Mouse (Mus musculus) adrenal gland (tissue): ENCODE results near the gene Adh6a.

Experiments
- intact Hi-C: fragments of 180-260 bp; cut with DNase I; formaldehyde crosslinking; loops from one replicate; pipeline ENCODE4 v1.15.1; 2025
- long read RNA-seq, 2 experiments: library from polyadenylated mRNA; unstranded; transcript quantifications; one replicate each; pipeline ENCODE4 v2.0.0; 2020; ENCODE audit warnings: borderline replicate concordance in 1 of 2; ENCODE audit not compliant: insufficient replicate concordance in 1 of 2

Gene Adh6a
- long read RNA-seq, experiment 1, result 0 reads
- long read RNA-seq, experiment 2, result 0 reads

DNA sequence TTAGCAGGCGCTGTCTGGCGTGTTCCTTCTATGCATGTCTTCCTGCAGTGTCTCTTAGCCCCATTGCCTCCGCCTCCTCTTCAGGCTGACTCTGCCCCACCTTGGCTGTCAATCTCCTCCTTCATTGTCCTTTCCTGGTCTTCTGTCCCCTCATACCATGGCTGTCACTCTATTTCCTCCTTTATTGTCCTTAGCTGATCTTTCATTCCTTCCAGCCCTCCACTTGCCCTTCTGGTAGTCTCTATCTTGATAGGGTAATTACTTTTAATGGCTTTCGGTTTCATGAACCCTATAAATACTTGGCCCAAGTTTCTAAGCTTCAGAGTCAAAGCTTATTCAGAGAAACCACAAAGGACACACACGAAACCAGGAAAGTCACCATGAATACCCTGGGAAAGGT, at the start of gene Adh6a:
Adh6a (plus strand) TSS at position 322 of the 400 bp plus-strand sequence.
- intact Hi-C loops, result no loop called here

DNA sequence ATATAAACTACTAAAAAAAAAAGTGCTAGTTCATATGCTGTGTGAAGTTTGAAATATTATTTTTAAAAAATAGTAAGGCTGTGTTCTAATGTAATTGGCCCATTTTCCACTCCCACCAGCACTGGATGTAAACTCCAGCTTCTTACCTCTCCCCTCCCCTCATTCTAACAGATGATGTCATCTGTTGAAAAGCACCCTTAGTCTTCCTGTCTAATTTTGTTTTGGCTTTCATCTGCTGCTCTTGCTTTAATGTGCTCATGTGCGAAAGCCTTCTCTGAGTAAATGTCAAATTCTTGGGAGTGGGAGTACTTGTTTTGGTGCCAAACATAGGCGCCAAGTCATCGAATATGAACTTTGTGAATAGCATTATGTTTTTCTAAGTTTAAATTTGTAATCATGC, 48.4 kb upstream of the Adh6a start:
- intact Hi-C loops, result loop anchor here (5.0 kb wide), 1 partner anchor 37 kb away; no protein-coding TSS in a partner anchor

DNA sequence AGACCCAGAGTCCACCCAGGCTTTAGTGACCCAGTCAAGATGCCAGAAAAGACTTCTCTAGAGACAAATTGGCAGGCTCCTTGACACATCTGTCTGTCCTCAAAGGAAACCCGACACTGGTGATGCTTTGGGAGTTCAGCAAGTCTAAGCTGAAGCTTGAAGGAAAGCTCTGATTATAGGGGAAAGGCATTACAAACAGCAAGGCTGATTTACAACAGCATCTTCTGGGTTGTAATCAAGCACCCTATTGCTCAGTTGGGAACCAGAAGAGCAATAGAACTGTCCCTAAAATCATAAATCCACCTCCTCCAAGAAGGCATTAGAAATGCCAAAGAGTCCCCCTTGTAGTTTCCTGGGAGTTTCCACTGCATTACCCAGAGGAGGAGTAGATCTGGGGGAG, 42.6 kb upstream of the Adh6a start:
- intact Hi-C loops, result no loop called here

DNA sequence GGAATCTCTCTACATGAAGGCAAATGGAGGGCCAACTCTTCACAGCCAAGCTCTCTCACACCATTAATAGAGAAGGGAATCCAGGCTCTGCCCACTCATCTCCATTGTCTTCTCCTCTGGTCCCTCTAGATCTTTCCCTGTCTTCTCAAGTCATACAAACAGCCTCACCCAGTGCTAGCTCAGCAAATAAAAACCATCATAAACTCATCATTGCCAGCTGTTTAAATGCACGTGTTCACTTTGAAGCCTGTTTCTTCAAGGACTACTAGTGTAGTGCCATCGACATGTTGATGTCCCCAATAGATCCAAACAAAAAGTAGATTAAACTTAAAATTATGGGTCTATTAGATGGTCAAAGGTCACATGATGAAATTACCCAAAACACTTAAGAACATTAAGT, 41.8 kb upstream of the Adh6a start:
- intact Hi-C loops, result no loop called here

DNA sequence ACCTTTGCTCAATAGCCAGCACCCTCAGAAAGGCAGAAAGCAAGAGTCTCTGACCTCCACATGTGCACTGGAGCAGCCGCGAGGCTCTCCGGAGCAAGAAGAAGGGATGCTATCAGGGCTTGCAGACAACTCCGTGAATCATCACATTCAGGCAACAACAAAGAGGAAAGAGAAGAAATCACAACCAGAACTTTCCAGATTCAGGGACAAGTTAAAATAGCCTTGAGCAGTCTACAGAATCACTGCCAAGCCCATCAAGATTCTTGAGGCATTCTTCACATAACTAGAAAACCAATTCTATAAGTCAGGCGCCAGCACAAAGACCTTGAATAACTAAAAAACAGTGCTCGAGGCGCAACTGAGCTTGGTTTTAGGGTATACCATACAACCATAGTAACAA, 40.0 kb upstream of the Adh6a start:
- intact Hi-C loops, result no loop called here

DNA sequence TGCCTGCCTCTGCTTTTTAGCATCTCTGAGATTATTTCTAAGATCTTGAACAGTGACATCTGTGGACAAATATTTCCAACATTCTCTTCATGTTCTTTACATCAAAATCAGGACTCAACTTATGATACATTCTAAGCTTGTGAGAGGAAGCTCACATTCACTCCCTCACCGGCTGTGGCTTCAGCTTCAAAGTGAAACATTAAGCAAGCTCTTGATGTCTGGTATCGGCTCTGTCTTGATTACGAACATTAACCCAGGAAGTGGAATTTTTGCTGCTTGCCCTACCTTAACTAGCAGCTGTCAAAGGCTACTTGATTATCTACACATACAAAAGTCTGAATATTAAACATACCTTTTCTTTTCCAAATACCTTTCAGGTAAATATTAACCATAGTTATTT, 38.0 kb upstream of the Adh6a start:
- intact Hi-C loops, result loop anchor here (5.0 kb wide), 2 partner anchors 33 to 48 kb away; no protein-coding TSS in a partner anchor

DNA sequence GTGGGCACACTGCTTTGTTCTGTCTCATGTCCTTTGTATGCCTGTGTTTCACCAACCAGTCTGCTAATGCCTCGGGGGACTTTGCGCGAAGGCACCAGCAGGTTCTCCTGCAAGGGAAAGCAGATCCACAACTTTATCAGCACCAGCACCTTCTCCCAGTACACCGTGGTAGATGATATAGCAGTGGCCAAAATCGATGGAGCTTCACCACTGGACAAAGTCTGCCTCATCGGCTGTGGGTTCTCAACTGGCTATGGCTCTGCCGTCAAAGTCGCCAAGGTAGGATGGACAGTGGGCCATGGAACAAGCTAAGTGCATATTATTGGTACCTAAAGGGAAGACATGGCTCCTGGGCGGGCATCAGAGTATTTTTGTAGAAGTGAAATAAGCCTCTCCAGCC, 30.5 kb upstream of the Adh6a start:
- intact Hi-C loops, result no loop called here

DNA sequence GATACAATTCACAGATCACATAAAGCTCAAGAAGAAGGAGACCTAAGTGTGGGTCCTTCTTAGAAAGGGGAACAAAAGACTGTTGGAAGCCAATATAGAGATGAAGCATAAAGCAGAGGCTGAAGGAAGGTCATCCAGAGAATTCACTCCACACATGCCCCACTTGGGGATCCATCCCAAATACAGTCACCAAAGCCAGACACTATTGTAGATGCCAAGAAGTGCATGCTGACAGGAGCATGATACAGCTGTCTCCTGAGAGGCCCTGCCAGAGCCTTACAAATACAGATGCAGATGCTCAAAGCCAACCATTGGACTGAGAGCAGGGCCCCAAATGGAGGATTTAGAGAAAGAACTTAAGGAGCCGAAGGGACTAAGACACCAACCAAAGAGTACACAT, 29.3 kb upstream of the Adh6a start:
- intact Hi-C loops, result no loop called here

DNA sequence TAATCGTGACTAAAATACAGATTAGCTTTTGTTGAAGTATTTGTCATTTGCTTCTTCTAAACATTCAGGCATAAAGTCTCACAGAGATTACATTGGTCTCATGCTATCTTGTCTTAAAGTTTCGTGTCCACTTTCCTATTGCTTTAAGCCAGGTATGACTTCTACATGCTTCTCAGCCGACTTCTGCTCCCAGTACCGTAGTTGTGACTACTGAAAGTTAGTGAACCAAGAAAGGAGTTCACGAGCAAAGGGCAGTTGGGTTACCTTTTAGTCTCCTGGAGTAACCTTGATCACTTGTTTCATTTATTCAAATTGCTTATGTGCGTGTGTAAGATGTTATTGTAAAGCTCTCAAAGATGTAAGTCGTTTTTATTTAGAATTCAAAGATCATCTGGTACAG, 27.1 kb upstream of the Adh6a start:
- intact Hi-C loops, result no loop called here

DNA sequence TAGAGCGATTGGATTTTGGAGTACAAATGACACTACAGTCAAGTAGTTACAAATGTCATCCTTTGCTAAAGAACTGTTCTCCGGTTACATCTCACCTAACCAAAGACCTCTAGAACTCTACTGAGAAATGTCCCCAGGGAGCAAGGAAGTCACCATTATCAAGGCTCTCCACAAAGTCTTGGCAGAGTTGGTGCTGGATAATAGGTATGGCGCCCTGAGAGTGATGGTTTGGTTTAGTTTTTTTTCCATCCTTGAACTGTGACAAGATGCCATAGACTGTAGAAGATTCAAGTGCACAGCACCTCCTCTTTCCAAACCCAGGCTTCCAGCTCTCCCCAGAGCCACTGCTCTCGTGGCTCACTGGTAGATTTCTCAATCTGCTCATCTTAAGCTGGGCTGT, 25.4 kb upstream of the Adh6a start:
- intact Hi-C loops, result no loop called here

DNA sequence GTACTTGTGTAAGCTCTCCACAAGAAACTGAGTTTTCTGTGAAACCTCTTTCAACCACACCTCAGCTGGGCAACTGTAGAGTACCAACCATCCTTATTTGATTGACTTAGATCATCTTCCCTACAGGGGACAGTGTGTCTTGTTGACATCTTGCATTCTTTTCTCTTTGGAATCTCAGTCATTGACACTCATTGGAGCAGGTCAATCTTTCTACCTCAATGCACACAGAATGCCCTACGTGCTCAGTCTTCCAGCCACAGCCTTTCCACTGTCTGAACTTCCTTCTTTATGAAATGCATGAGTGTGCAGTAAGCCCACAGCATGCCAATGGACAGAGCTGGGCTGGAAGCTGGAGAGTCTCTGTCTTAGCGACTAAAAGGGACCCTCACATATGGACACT, 22.4 kb upstream of the Adh6a start:
- intact Hi-C loops, result no loop called here

DNA sequence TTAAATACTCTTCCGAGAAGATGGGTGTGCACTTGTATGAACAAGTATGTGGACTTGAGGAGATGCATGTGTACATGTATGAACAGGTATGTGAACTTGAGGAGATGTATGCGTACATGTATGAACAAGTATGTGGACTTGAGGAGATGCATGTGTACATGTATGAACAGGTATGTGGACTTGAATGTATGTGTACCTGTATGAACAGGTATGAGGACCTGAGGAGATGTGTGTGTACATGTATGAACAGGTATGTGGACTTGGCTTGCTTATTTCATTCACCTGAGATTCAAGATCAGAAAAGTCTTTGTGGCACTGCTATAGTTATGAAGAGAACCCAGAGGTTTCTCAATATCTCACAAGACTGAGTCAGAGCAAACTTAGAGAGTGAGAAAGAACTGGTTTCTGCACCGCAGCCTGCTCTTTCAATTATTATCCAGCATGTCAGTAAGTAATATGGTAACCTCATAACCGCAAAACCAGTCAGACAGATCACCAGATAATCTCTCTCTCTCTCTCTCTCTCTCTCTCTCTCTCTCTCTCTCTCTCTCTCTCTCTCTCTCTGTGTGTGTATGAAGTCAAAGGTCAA, 21.5 kb upstream of the Adh6a start:
- intact Hi-C loops, result no loop called here

DNA sequence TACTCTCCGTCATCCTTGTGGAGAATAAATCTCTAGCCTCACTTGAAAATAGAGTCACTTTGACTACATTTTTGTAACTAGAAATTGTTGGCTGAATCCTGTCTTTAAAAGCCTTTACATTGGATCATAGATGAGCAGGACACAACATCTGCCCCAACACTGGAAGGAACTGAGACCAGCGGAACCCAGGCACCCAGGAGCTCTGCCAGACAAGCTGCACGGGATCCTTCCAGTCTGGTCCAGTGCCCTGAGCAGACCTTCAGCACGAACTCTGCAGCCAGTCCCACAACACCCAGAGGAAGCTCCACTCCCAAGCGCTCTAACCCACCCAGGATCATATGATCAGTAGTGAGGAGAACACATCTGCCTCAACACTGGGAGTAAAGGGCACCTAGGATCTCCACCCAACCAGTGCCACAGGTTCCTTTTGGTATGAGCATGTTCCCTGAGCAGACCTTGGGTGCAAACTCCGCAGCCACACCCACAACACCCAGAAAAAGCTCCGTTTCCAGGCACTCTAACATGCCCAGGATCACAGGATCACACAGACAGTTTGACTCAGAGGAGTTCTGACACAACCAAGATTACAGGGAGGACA, 19.7 kb upstream of the Adh6a start:
- intact Hi-C loops, result no loop called here

DNA sequence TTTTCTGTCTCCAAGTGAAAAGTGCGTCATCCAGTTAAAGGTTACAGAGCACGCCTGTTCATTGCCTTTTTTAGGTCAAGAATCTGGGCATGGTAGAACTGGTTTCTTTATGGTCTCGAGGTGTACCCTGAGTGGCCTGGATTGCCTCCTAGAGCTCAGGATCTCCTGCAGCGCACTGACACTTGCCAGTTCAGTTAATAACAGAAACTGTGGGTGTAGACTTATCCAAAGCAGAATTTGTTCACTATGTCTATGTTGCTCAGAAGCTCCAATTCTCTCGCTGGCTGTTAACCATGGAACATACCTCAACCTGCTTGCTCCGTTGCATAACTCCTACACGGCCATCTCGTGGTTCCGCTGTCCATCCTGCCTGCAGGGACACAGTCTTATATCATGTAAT, 13.0 kb upstream of the Adh6a start:
- intact Hi-C loops, result no loop called here

DNA sequence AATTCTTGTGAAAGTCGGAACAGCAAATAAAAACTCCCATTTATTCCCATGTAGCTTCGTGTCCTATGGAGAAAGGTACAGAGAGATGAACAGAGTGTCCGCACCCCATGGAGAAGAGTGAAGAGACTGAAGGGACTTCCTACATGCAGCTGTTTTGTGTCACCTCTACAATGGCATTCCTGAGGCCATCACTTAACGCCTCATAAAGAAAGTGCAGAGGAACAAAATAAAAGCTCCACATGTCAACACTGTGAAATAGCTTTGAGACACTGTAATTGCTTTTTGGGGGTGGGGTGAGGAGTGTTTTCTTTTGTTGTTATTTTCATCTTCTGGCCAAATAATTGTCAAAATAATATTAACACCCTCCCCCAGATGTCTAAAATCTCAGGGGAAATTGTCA, 10.4 kb upstream of the Adh6a start:
- intact Hi-C loops, result no loop called here

DNA sequence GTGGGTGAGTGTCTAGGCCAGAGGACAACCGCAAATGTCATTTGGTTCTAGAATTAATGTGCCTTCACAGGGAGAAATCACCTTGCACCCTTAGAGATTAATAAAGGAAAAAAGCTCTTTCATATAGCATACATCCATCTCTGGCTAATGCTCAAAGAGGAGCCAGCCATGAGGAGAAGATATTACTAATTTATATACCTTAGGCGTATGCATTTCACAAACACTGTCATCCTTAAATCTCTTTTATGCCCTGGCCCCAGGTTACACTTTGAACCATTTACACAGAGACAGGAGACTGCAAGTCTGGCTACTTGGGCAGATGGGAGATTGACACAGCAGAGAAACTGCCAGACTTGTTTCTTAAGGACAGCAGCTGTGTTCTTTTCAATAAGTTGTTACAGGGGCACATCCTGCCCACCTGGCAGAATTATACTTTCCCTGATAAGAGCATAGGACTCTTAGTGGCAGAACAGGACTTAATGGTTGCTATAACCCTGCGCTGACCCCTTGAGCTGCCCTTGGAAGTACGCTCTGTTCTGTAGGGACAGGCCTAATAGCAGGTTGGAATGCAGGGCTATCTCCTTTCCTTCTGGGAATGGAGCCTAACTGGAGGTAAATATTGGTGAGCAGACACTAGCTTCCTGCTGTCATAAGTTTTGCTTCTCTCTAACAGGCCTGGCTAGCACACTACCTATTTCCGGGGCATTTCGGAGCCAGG, 9.2 kb upstream of the Adh6a start:
- intact Hi-C loops, result no loop called here

DNA sequence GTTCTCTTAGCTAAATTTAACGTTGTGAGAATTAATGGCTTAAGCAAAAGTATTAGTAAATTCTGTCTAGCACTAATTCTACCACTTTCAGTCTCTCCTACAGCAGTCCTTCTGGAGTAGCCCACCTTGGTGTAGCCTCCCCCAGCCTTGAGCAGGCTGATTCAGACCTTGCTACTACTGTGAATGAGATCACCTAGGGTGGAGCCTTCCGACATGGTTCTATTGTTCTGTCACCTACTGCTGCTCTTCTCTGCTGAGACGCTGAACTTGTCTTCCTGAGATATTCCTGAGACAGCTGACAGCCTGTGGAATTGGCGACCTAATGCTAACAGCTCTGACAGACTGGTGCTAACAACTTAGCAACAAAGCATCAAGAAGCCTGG, 8.6 kb upstream of the Adh6a start:
- intact Hi-C loops, result no loop called here

DNA sequence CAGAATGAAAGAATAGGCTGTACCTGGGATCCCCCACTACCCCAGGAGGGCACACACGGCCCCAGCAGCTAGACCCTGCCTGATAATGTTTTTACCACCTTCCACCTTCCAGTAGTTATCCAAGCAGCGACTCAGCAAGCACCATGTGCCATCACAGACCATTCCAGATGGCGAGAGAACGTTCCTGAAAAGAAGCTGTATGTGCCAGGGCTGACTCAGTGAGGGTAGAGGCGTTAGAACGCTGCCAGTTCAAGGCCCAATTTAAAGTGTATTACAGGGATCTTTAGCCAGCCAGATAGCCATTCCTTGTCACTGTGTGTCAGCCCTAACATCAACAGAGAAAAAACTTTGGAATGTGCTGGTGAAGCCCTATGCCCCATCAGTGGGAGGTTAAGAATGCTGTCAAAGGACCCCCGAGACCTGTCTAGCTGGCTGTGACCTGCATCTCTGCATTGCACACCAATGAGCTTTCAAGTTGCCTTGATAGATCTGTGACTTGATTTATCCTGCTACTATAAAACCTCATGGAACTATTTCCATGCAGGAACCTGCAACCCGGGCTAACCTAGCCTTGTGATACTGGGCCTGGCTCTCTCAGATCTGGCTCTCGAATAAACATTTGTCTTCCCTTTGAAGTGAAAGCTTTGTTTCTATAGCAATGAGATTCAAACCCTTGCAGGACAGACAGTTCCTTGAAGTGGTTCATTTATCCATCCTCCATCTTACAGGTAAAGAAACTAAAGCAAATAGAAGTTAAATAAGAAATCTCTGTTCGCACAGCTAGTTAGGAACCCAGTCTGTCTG, 7.4 kb upstream of the Adh6a start:
- intact Hi-C loops, result no loop called here

DNA sequence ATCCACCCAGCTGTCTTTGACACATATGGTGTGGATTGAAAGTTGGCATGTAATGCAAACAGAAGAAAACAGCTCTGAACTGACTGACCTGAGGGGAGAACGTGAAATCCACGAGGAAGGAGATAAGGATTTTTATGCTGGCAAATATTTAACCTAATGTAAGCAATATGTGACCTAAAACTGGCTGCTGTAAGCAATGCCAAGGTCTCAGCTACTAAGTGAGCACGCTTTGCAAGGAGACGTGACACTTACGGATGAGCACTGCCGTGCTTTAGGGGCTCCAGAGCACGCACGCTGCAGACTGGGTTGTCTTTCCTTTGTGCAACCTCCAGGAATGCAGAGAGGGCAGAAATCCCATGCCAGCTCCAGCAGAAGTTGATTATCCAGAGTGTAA, 6.8 kb upstream of the Adh6a start:
- intact Hi-C loops, result no loop called here

DNA sequence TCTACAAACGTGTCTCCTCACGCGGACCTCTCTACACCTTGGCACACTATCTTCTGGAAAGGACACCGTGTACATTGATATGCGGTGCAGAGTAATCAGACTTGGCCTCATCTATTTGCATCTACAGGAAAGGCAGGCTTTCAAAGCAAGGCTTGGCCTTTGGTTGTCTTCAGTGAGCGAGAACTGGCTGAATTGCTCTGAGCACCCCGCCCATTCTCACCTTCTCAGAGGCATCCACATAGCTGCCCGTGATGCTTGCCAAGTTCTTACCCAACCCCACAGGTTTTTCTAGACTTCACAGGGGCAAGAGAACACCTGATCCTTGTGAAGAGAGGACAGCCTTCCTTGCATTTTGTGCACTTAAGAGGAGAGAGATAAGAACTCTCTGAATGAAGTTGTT, 3.2 kb upstream of the Adh6a start:
- intact Hi-C loops, result no loop called here

DNA sequence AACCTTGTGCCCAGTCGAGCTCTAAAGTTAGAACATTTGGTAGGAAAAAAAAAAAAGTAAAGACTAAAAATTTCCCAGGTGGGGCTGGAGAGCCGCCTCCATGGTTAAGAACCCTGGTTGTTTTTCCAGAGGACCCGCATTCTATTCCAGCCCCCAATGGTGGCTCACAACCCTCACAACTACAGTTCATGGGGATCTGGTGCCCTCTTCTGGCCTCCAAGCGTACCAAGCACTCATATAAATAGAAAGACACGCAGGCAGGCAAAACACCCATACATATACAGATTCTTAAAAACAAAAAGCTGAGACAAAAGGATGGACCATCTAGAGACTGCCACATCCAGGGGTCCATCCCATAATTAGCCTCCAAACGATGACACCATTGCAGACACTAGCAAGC, 2.1 kb upstream of the Adh6a start:
- intact Hi-C loops, result loop anchor here (1.0 kb wide), 1 partner anchor 88 kb away; no protein-coding TSS in a partner anchor

DNA sequence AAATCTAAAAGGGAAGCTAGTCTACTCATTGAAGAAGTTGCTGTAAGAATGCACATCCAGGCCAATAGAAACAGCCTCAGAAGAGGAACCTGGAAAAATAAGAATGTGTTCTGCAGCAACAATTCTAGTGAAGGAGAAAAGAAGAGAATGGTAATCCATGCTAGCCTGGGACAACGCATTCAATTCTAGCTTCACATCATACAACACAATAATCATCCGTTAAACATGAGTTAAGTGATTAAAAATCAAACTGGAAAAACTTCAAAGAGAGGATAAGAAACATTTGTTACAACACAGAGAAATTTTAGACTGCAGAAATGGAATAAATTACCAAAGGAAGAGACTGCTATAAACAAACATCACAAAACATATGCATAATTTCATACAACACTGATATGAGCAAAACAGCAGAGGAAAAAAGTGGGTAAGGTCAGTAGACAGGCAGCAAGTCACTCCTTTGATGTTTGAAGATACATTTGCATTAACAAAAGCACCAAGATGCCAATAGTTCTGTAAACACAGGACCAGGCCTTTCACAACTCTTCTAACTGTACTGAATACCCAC, 3.9 kb downstream of the Adh6a start:
- intact Hi-C loops, result no loop called here
